Mouse (Mus musculus): ENCODE results near the gene Tns1. TPM values are rescaled to one million over a fixed set of nuclear protein-coding genes. Genes with fewer than 3 reads are reported as not detected.

Gene Tns1
- total RNA-seq, 1 experiment from 2014 or later: 7.6 TPM

GRCm38 (mm10) chr1:74094497-74095270 is 29.6 kb downstream of the Tns1 start:
- peak; percentile 41 for ATAC-seq (ENCODE audit: extremely low read depth, insufficient number of reproducible peaks, low FRiP score, poor library complexity, severe bottlenecking)

- ATAC-seq (ENCODE audit: extremely low read depth, insufficient number of reproducible peaks, low FRiP score, poor library complexity, severe bottlenecking): no peak
Measured at GRCm38 (mm10) chr1:74093447-74093846, 30.8 kb downstream of the Tns1 start.

GRCm38 (mm10) chr1:74092242-74092641 is 32.0 kb downstream of the Tns1 start:
- no peak for ATAC-seq (ENCODE audit: extremely low read depth, insufficient number of reproducible peaks, low FRiP score, poor library complexity, severe bottlenecking)

GRCm38 (mm10) chr1:74091611-74092224 is 32.5 kb downstream of the Tns1 start:
- ATAC-seq (ENCODE audit: extremely low read depth, insufficient number of reproducible peaks, low FRiP score, poor library complexity, severe bottlenecking): no peak

- ATAC-seq (ENCODE audit: extremely low read depth, insufficient number of reproducible peaks, low FRiP score, poor library complexity, severe bottlenecking): no peak
Measured at GRCm38 (mm10) chr1:74091138-74091537, 33.1 kb downstream of the Tns1 start.

- ATAC-seq (ENCODE audit: extremely low read depth, insufficient number of reproducible peaks, low FRiP score, poor library complexity, severe bottlenecking): no peak
Measured at GRCm38 (mm10) chr1:74090329-74090728, 33.9 kb downstream of the Tns1 start.

GRCm38 (mm10) chr1:74088569-74088968 is 35.7 kb downstream of the Tns1 start:
- ATAC-seq (ENCODE audit: extremely low read depth, insufficient number of reproducible peaks, low FRiP score, poor library complexity, severe bottlenecking): no peak

- ATAC-seq (ENCODE audit: extremely low read depth, insufficient number of reproducible peaks, low FRiP score, poor library complexity, severe bottlenecking): no peak
Measured at GRCm38 (mm10) chr1:74085566-74085965, 38.7 kb downstream of the Tns1 start.

GRCm38 (mm10) chr1:74084752-74085151 is 39.5 kb downstream of the Tns1 start:
- ATAC-seq (ENCODE audit: extremely low read depth, insufficient number of reproducible peaks, low FRiP score, poor library complexity, severe bottlenecking): no peak

- ATAC-seq (ENCODE audit: extremely low read depth, insufficient number of reproducible peaks, low FRiP score, poor library complexity, severe bottlenecking): no peak
Measured at GRCm38 (mm10) chr1:74084065-74084705, 40.1 kb downstream of the Tns1 start.

- ATAC-seq (ENCODE audit: extremely low read depth, insufficient number of reproducible peaks, low FRiP score, poor library complexity, severe bottlenecking): peak; percentile 43; the same call in 1 of the 2 replicates
Measured at GRCm38 (mm10) chr1:74082841-74083463, 41.3 kb downstream of the Tns1 start.

GRCm38 (mm10) chr1:74081573-74081989 is 42.7 kb downstream of the Tns1 start:
- ATAC-seq (ENCODE audit: extremely low read depth, insufficient number of reproducible peaks, low FRiP score, poor library complexity, severe bottlenecking): no peak

- ATAC-seq (ENCODE audit: extremely low read depth, insufficient number of reproducible peaks, low FRiP score, poor library complexity, severe bottlenecking): no peak
Measured at GRCm38 (mm10) chr1:74077353-74077752, 46.9 kb downstream of the Tns1 start.

GRCm38 (mm10) chr1:74076230-74076629 is 48.0 kb downstream of the Tns1 start:
- no peak for ATAC-seq (ENCODE audit: extremely low read depth, insufficient number of reproducible peaks, low FRiP score, poor library complexity, severe bottlenecking)

- ATAC-seq (ENCODE audit: extremely low read depth, insufficient number of reproducible peaks, low FRiP score, poor library complexity, severe bottlenecking): no peak
Measured at GRCm38 (mm10) chr1:74074693-74075485, 49.4 kb downstream of the Tns1 start.

GRCm38 (mm10) chr1:74073791-74074190 is 50.5 kb downstream of the Tns1 start:
- no peak for ATAC-seq (ENCODE audit: extremely low read depth, insufficient number of reproducible peaks, low FRiP score, poor library complexity, severe bottlenecking)

- no peak for ATAC-seq (ENCODE audit: extremely low read depth, insufficient number of reproducible peaks, low FRiP score, poor library complexity, severe bottlenecking)
Measured at GRCm38 (mm10) chr1:74070745-74071144, 53.5 kb downstream of the Tns1 start.

GRCm38 (mm10) chr1:74070001-74070551 is 54.2 kb downstream of the Tns1 start:
- no peak for ATAC-seq (ENCODE audit: extremely low read depth, insufficient number of reproducible peaks, low FRiP score, poor library complexity, severe bottlenecking)
